Mouse (Mus musculus): ENCODE data around the gene Fam169b. TPM values are rescaled to one million over a fixed set of nuclear protein-coding genes. Genes with fewer than 3 reads are reported as not detected.
"Not testable (repeated sequence)": the region's sequence is repeated elsewhere in the genome, so short reads cannot be mapped to it uniquely, and the experiment has no call there.

Gene Fam169b
- polyA plus RNA-seq, 1 experiment, result 1.3 TPM

- no peak for DNase-seq (ENCODE audit: low spot score)
Measured at GRCm38 (mm10) chr7:68285851-68286298, 12.2 kb downstream of the Fam169b start.

- DNase-seq (ENCODE audit: low spot score), result no peak
Measured at GRCm38 (mm10) chr7:68286526-68287481, 13.2 kb downstream of the Fam169b start.

DNA sequence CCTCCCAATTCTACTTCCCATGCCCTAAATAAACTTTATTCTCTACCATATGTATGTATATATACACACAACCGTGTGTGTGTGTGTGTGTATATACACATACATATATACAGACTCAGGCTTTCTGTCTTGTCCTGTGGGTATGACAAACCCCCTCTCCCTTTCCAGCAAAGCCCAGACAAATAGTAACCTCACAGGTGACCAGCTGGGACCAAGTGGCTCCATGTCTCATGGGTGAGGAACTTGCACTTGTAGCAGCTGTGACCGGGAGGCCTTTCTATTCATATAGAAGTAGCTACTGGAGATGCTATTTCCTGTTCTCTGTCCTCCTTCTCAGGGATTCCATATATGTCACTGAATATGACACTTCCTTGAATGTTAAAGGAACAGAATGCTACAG is 13.9 kb downstream of the Fam169b start:
- no peak for DNase-seq (ENCODE audit: low spot score)

- not testable (repeated sequence) for DNase-seq (ENCODE audit: low spot score)
Measured at GRCm38 (mm10) chr7:68288000-68288399, 14.4 kb downstream of the Fam169b start.

GRCm38 (mm10) chr7:68289081-68289480 is 15.4 kb downstream of the Fam169b start:
- no peak for DNase-seq (ENCODE audit: low spot score)

- DNase-seq (ENCODE audit: low spot score), result no peak
Measured at GRCm38 (mm10) chr7:68291603-68292002, 18.0 kb downstream of the Fam169b start.

DNA sequence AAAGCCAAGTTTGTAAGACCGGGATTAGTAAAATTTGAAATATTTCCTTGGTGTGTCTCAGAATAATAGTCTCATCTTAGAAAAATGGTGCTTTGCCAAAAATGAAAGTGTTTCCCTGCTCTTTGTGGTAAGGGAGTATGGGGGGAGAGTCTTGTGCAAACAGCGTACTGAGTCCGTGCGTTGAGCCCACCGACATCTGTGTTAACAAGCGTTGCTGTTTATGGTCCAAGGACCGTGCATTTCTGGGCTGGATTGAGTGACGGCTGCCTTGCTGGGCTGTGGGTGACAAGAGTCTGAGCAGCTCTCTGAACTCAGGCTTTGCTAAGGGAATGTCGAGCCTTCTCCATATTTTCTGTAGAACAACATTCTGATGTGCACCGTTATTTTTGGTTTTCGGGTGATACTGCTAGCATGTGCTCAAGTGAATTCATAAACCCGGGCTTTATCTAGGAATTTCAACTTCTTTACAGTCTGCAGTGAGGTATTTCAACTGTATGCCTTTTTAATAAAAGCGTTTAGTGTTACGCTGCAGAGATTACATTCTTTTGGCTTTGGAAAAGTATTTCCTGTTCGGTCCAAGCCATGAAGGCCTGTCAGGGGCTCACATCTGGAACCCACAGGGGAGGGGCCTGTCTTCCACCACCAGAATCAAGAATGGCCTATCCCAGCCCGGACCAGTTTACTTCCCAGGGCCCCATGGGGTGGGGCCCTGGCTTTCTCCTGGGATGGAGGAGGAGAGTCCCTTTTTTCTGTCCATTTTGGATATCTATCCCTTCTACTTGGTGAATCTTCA is 20.6 kb downstream of the Fam169b start:
- DNase-seq (ENCODE audit: low spot score), result no peak

GRCm38 (mm10) chr7:68296487-68296886 is 22.8 kb downstream of the Fam169b start:
- DNase-seq (ENCODE audit: low spot score), result no peak

- DNase-seq (ENCODE audit: low spot score), result no peak
Measured at GRCm38 (mm10) chr7:68298381-68299076, 24.9 kb downstream of the Fam169b start.

GRCm38 (mm10) chr7:68301160-68301559 is 27.5 kb downstream of the Fam169b start:
- DNase-seq (ENCODE audit: low spot score), result no peak

- DNase-seq (ENCODE audit: low spot score), result peak; percentile 34
Measured at GRCm38 (mm10) chr7:68302586-68303433, 29.2 kb downstream of the Fam169b start.

DNA sequence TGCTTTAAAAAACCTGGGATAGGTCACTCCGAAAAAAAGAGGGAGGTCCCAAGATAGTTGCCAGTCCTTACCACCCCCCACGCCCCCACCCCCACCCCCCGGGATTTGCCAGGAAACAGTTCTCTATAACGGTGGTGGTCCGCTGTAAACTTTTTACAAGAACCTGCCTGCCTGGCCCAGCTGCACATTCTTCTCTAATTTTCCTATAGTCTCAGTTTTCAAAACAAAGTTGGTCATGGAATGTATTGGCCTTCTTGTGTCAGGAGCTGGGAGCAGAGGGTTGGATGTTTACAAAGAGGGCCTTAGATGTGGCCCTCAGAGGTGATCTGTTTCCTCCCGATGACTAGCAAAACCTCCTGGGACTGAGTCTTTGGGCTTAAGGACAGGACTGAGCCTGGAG is 30.0 kb downstream of the Fam169b start:
- no peak for DNase-seq (ENCODE audit: low spot score)

DNA sequence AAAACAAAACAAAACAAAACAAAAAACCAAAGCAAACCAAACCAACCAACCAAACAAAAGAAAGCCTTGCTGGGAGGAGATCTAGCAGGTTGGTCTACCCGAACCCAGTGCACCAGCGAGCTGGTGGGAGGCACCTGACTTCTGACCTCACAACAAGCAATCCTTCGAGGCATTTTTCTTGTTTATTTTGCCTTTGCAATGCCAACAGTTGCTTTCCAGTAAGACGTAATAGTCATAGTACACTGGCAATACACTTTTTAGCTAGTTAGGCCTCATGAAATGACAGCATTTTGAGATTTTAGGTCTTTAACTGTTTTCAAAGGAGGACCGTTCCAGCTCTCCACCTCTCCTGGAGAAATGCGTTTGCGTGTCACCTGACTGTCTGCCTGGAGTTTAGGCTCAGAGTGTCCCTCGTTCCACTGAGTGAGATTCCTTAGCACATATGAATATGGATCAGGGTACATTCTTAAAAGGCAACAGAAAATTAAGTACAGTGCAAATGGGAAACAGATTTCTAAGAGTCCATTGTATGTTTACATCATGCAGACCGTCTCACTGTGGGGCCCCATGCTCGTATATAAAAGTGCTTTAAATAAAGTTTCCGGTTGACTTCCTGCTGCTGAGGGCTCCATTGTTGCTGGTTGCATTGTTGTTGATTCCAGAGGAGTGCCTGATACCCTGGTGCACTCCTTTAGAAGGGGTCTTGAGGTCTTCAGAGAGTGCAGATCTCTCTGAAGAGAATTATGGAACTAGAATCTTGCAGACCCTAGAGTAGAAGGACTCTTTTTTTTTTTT is 32.3 kb downstream of the Fam169b start:
- DNase-seq (ENCODE audit: low spot score), result no peak

- no peak for DNase-seq (ENCODE audit: low spot score)
Measured at GRCm38 (mm10) chr7:68306756-68307155, 33.1 kb downstream of the Fam169b start.

GRCm38 (mm10) chr7:68311469-68311868 is 37.8 kb downstream of the Fam169b start:
- no peak for DNase-seq (ENCODE audit: low spot score)

DNA sequence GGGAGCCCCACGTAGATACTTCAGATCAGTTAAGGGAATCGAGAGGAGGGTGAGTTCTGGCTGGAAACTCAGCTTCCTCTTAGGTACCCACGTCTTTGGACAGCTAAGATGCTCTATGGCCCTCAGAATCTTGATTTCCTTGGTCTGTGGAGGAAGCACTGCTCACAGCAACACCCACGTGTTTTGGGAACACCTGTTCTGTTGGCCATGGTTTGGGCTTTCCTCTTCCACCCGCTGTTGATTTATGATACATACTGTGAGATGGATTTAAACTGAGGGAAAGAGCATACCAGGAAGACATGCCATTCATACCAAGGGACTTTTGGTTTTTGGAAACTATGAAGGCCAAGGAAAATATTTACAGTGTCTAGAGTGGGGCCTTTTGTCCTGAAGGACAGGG is 38.8 kb downstream of the Fam169b start:
- no peak for DNase-seq (ENCODE audit: low spot score)

- no peak for DNase-seq (ENCODE audit: low spot score)
Measured at GRCm38 (mm10) chr7:68313038-68313782, 39.6 kb downstream of the Fam169b start.

GRCm38 (mm10) chr7:68314286-68314685 is 40.6 kb downstream of the Fam169b start:
- DNase-seq (ENCODE audit: low spot score), result no peak

DNA sequence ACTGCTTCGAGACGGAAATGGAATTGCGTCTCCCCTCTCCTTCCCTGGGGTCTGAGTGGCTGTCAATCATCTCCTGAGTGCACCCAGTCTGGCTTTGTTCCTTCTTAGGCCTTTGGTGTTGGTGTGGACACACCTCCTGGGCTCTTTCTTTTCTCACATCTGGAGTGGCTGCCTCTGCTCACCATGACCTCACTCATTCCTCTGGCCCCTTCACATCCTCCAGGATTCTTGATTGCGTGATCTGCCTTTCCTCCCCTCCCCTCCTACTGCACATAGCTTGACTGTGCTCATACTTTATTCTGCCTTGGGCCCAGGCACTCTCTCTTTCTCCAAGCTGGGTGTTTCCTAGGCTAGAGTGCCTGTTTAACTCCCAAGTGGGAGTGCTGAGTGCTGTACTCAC is 41.4 kb downstream of the Fam169b start:
- no peak for DNase-seq (ENCODE audit: low spot score)

All from urinary bladder, adult 2 months (tissue).